Mouse (Mus musculus) megakaryocyte, embryonic 14.5 days (primary cell): ENCODE measurements around the gene Vav2. TPM values are rescaled to one million over a fixed set of nuclear protein-coding genes. Genes with fewer than 3 reads are reported as not detected.

Source experiments
- H3K27me3 ChIP-seq: replicated peaks from 2 replicates; pipeline ENCODE3; 2012; ENCODE audit warnings: inconsistent platforms
- H3K36me3 ChIP-seq: replicated peaks from 2 replicates; pipeline ENCODE3; 2012; ENCODE audit warnings: low read length, inconsistent platforms, mixed read lengths
- H3K4me1 ChIP-seq: 2 replicates; pipeline ENCODE4 v1.6.1; 2012; ENCODE audit warnings: inconsistent platforms
- H3K4me3 ChIP-seq: replicated peaks from 2 replicates; pipeline ENCODE3; 2012; ENCODE audit warnings: moderate library complexity, mild to moderate bottlenecking, inconsistent platforms
- H3K9me3 ChIP-seq: 2 replicates; pipeline ENCODE4 v1.6.1; 2012; ENCODE audit warnings: inconsistent platforms
- FLI1 ChIP-seq: IDR thresholded peaks from 2 replicates; pipeline ENCODE4 v1.6.1; 2012; ENCODE audit warnings: low read length, inconsistent platforms, mixed read lengths
- GATA1 ChIP-seq: IDR thresholded peaks from 3 replicates; pipeline ENCODE4 v1.6.1; 2012; ENCODE audit warnings: mixed read lengths, low read length, inconsistent platforms, borderline replicate concordance
- polyA plus RNA-seq: library from polyadenylated mRNA; stranded (reverse); fragments of >175 nt; gene quantifications from 2 replicates; pipeline ENCODE4 v1.2.3, GENCODE M21; 2012; ENCODE audit warnings: low replicate concordance; ENCODE audit not compliant: insufficient read depth

Gene Vav2
- 2.8 and 5.5 TPM in 2 replicates for polyA plus RNA-seq

- H3K27me3 ChIP-seq: peaks cover 68% of the 10 kb centered on the region
- peaks cover 27% of the 10 kb centered on the region for H3K4me1 ChIP-seq
- no peaks in the 10 kb centered on the region for H3K36me3 ChIP-seq
- H3K4me3 ChIP-seq: peak within 1 kb of the TSS; percentile 93
- no peaks in the 10 kb centered on the region for H3K9me3 ChIP-seq
- TF ChIP-seq GATA1: no peak
- TF ChIP-seq FLI1: no peak
These were observed at the start of gene Vav2 for GRCm38 (mm10) chr2:27426855-27427457. Gene Vav2 (minus strand): TSS chr2:27427033.

- H3K36me3 ChIP-seq: peaks cover 27% of the 10 kb centered on the region
- H3K27me3 ChIP-seq: no peaks in the 10 kb centered on the region
- H3K4me1 ChIP-seq: peaks cover 83% of the 10 kb centered on the region
- peak overlapping the region; percentile 95 for H3K4me3 ChIP-seq
- TF ChIP-seq FLI1: no peak
- TF ChIP-seq GATA1: no peak
- H3K9me3 ChIP-seq: no peaks in the 10 kb centered on the region
These were observed 48.9 kb upstream of the Vav2 start for GRCm38 (mm10) chr2:27475495-27476302.

GRCm38 (mm10) chr2:27474621-27475484 is 48.0 kb upstream of the Vav2 start:
- Histone ChIP-seq H3K27me3 (no peaks in the 10 kb centered on the region), H3K36me3 (peaks cover 35% of the 10 kb centered on the region), H3K4me1 (peaks cover 83% of the 10 kb centered on the region), H3K9me3 (no peaks in the 10 kb centered on the region), H3K4me3 (peak overlapping the region; percentile 95)
- no peak for TF ChIP-seq GATA1
- no peak for TF ChIP-seq FLI1

GRCm38 (mm10) chr2:27473911-27474310 is 47.1 kb upstream of the Vav2 start:
- peaks cover 44% of the 10 kb centered on the region for H3K36me3 ChIP-seq
- H3K4me1 ChIP-seq: peaks cover 83% of the 10 kb centered on the region
- no peaks in the 10 kb centered on the region for H3K9me3 ChIP-seq
- no peaks in the 10 kb centered on the region for H3K27me3 ChIP-seq
- H3K4me3 ChIP-seq: peak overlapping the region; percentile 95
- TF ChIP-seq FLI1 (no peak), GATA1 (no peak)

- TF ChIP-seq FLI1: no peak
- TF ChIP-seq GATA1: no peak
These were observed 46.4 kb upstream of the Vav2 start for GRCm38 (mm10) chr2:27473061-27473765.

GRCm38 (mm10) chr2:27471170-27471584 is 44.3 kb upstream of the Vav2 start:
- no peaks in the 10 kb centered on the region for H3K27me3 ChIP-seq
- H3K9me3 ChIP-seq: no peaks in the 10 kb centered on the region
- peak overlapping the region; percentile 83 for H3K4me3 ChIP-seq
- H3K4me1 ChIP-seq: peaks cover 83% of the 10 kb centered on the region
- TF ChIP-seq FLI1 (no peak), GATA1 (no peak)
- peaks cover 70% of the 10 kb centered on the region for H3K36me3 ChIP-seq

More at GRCm38 (mm10) chr2:27473061-27473765, 46.4 kb upstream of the Vav2 start:
- Histone ChIP-seq H3K27me3 (no peaks in the 10 kb centered on the region), H3K9me3 (no peaks in the 10 kb centered on the region), H3K4me1 (peaks cover 83% of the 10 kb centered on the region), H3K36me3 (peaks cover 50% of the 10 kb centered on the region), H3K4me3 (peak overlapping the region; percentile 51)

GRCm38 (mm10) chr2:27470535-27470934 is 43.7 kb upstream of the Vav2 start:
- TF ChIP-seq FLI1 (no peak), GATA1 (no peak)
- Histone ChIP-seq H3K4me3 (peak overlapping the region; percentile 83), H3K27me3 (no peaks in the 10 kb centered on the region), H3K9me3 (no peaks in the 10 kb centered on the region), H3K4me1 (peaks cover 88% of the 10 kb centered on the region), H3K36me3 (peaks cover 77% of the 10 kb centered on the region)

GRCm38 (mm10) chr2:27469991-27470355 is 43.1 kb upstream of the Vav2 start:
- peak overlapping the region; percentile 56 for H3K4me3 ChIP-seq
- peaks cover 93% of the 10 kb centered on the region for H3K4me1 ChIP-seq
- TF ChIP-seq GATA1 (no peak), FLI1 (no peak)
- no peaks in the 10 kb centered on the region for H3K9me3 ChIP-seq
- H3K36me3 ChIP-seq: peaks cover 81% of the 10 kb centered on the region
- H3K27me3 ChIP-seq: no peaks in the 10 kb centered on the region

GRCm38 (mm10) chr2:27469292-27469990 is 42.6 kb upstream of the Vav2 start:
- Histone ChIP-seq H3K9me3 (no peaks in the 10 kb centered on the region), H3K36me3 (peaks cover 86% of the 10 kb centered on the region), H3K4me1 (peaks cover 97% of the 10 kb centered on the region), H3K27me3 (no peaks in the 10 kb centered on the region), H3K4me3 (peak overlapping the region; percentile 12)
- TF ChIP-seq GATA1: no peak
- no peak for TF ChIP-seq FLI1
